Mouse (Mus musculus) liver, adult 2 months (tissue): Measurements from ENCODE around the gene Dtx3l. TPM values are rescaled to one million over a fixed set of nuclear protein-coding genes. Genes with fewer than 3 reads are reported as not detected.

Experiments used
- DNase-seq: peaks from one replicate; pipeline ENCODE4 v3.0.0-alpha.2; 2011; ENCODE audit warnings: low read depth, low spot score; ENCODE audit errors: extremely low read depth
- H3K27ac ChIP-seq: fragments of 200-500 bp; replicated peaks from 2 replicates; pipeline ENCODE4 v1.5.1; 2012; ENCODE audit warnings: low read depth, mild to moderate bottlenecking, control low read depth, inconsistent platforms, low read length; ENCODE audit not compliant: insufficient read depth
- H3K27me3 ChIP-seq: fragments of 200-500 bp; 2 replicates; pipeline ENCODE4 v1.6.1; 2012; ENCODE audit warnings: mild to moderate bottlenecking, moderate library complexity, low read length, inconsistent platforms; ENCODE audit not compliant: control insufficient read depth, insufficient read depth
- H3K36me3 ChIP-seq: fragments of 200-500 bp; 2 replicates; pipeline ENCODE4 v1.6.1; 2012; ENCODE audit warnings: low read length, inconsistent platforms; ENCODE audit not compliant: control insufficient read depth, insufficient read depth
- H3K4me1 ChIP-seq: fragments of 200-500 bp; 2 replicates; pipeline ENCODE4 v1.6.1; 2011; ENCODE audit warnings: low read length; ENCODE audit not compliant: control insufficient read depth, insufficient read depth
- H3K4me3 ChIP-seq: fragments of 200-500 bp; 2 replicates; pipeline ENCODE4 v1.5.1; 2011; ENCODE audit warnings: low read depth, mild to moderate bottlenecking, control low read depth, low read length, moderate library complexity; ENCODE audit not compliant: insufficient read depth
- H3K79me2 ChIP-seq: fragments of 200-500 bp; 2 replicates; pipeline ENCODE4 v1.6.1; 2012; ENCODE audit warnings: inconsistent platforms, mild to moderate bottlenecking, low read length, moderate library complexity; ENCODE audit not compliant: control insufficient read depth, insufficient read depth
- H3K9ac ChIP-seq: fragments of 200-500 bp; 2 replicates; pipeline ENCODE4 v1.6.1; 2012; ENCODE audit warnings: low read depth, mild to moderate bottlenecking, control low read depth, inconsistent platforms, low read length
- CTCF ChIP-seq: fragments of 200-500 bp; IDR thresholded peaks from 2 replicates; pipeline ENCODE4 v1.5.1; 2011; ENCODE audit warnings: low read depth, low read length, control low read depth
- POLR2A ChIP-seq: fragments of 200-500 bp; IDR thresholded peaks from 2 replicates; pipeline ENCODE4 v1.6.1; 2011; ENCODE audit warnings: low read length, control low read depth; ENCODE audit not compliant: insufficient read depth; ENCODE audit errors: extremely low read depth
- WGBS: fragments of 180-500 bp; shearing (Covaris S2); methylation state at CpG from one replicate; pipeline ENCODE4 v1.1.7; 2018; 5-methylcytosine and 5-hydroxymethylcytosine counted together
- polyA plus RNA-seq: library from polyadenylated mRNA; depleted of rRNA; stranded (reverse); fragments of >200 nt; gene quantifications from 2 replicates; pipeline ENCODE4 v1.2.3, GENCODE M21; 2012
- total RNA-seq: library from RNA; depleted of rRNA; stranded (reverse); fragments of >200 nt; gene quantifications from 2 replicates; pipeline ENCODE4 v1.2.3, GENCODE M21; 2014

Gene Dtx3l
- total and polyA plus RNA-seq, 2 experiments = 12.2 to 31.6 TPM

DNA sequence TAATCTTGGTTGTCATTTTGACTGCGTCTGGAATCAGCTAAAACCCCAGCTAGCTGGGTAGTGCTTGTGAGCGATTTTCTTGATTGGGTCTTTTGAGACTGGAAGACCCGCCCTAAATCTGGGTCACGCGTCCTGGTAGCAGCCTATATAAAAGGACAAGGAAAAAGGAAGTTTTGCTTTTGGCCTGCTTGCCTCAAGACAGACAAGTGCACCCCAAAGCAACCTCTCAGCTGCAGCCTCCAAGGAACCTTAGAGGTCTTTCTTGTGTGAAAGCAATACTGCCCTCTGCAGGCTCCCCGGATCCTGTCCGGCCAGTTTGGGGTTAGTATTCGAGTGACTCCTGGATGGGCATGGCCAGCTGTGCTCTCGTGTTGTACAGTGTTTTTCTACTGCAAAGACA is 739 bp upstream of the Dtx3l start:
- peak overlapping the region; percentile 87 for H3K27ac ChIP-seq
- H3K36me3 ChIP-seq = peaks cover 24% of the 10 kb centered on the region; the same call in 1 of the 2 replicates

DNA sequence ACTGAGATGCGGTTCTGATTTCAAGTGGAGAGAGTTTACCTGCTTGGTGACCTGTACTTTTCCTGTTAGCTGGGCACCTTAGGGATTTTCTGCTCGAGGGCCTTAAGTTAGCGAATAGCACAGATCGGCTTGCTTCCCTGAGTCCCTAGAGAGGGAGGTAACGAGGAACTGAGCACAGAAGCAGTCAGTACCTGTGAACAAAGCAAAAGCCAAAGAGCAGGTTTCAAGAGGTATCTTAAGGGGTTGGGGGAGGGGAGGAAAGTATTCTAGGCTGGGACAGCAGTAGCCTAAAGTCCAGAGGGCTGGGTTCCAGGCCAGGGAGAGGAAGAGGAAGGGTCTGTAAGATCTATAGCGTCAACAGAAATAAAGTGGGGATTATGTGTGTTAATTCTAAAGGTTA is 310 bp upstream of the Dtx3l start:
- no peak for TF ChIP-seq POLR2A
- no peak for TF ChIP-seq CTCF
- DNase-seq = peak; percentile 61
- Histone ChIP-seq H3K27ac (peak overlapping the region; percentile 87), H3K36me3 (peaks cover 26% of the 10 kb centered on the region; the same call in 1 of the 2 replicates), H3K27me3 (no peaks in the 10 kb centered on the region), H3K4me3 (peak overlapping the region; percentile 67), H3K79me2 (peaks cover 24% of the 10 kb centered on the region; the same call in 1 of the 2 replicates), H3K9ac (peak overlapping the region; percentile 89), H3K4me1 (peaks cover 10% of the 10 kb centered on the region)
- WGBS = under 1% methylated on average over 6 of the region's 6 CpGs

More for the DNA sequence above, 739 bp upstream of the Dtx3l start:
- peak; percentile 82 for DNase-seq
- peak; percentile 84 for TF ChIP-seq CTCF
- 0 out of 2 replicates have a peak, but pooled peaks have one; percentile 18 for TF ChIP-seq POLR2A
- Histone ChIP-seq H3K4me3 (peak overlapping the region; percentile 67), H3K27me3 (no peaks in the 10 kb centered on the region), H3K4me1 (peaks cover 10% of the 10 kb centered on the region), H3K9ac (peak overlapping the region; percentile 89), H3K79me2 (peaks cover 24% of the 10 kb centered on the region; the same call in 1 of the 2 replicates)
- WGBS = under 1% methylated on average over 9 of the region's 9 CpGs

DNA sequence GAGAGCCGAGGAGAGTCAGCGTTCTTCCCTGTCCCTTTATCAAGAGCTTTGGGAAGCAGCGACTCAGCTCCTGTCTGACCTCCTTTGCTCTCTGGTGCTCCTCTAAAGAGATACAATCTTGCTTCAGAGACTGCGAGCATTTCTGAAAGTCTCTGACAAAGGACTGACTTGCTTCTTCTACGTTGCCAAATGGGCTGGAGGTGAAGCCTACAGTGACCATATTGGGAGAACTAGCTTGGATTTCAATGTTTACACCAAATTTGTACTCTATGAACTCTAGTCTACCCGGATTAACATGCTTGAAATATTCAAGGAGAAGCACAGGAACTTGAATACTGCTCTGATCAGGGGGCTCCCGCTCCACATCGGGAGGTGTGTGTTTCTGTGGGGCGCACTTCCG is 5.8 kb downstream of the Dtx3l start:
- peak; percentile 80 for DNase-seq
- H3K9ac ChIP-seq = peak overlapping the region; percentile 17
- WGBS = 47% methylated on average over 10 of the region's 10 CpGs
- peaks cover 8% of the 10 kb centered on the region; the same call in 1 of the 2 replicates for H3K79me2 ChIP-seq
- H3K4me3 ChIP-seq = no peak overlapping the region
- H3K27ac ChIP-seq = peak overlapping the region; percentile 93
- TF ChIP-seq POLR2A (no peak), CTCF (no peak)
- peaks cover 30% of the 10 kb centered on the region for H3K4me1 ChIP-seq
- peaks cover 46% of the 10 kb centered on the region for H3K36me3 ChIP-seq
- H3K27me3 ChIP-seq = no peaks in the 10 kb centered on the region

DNA sequence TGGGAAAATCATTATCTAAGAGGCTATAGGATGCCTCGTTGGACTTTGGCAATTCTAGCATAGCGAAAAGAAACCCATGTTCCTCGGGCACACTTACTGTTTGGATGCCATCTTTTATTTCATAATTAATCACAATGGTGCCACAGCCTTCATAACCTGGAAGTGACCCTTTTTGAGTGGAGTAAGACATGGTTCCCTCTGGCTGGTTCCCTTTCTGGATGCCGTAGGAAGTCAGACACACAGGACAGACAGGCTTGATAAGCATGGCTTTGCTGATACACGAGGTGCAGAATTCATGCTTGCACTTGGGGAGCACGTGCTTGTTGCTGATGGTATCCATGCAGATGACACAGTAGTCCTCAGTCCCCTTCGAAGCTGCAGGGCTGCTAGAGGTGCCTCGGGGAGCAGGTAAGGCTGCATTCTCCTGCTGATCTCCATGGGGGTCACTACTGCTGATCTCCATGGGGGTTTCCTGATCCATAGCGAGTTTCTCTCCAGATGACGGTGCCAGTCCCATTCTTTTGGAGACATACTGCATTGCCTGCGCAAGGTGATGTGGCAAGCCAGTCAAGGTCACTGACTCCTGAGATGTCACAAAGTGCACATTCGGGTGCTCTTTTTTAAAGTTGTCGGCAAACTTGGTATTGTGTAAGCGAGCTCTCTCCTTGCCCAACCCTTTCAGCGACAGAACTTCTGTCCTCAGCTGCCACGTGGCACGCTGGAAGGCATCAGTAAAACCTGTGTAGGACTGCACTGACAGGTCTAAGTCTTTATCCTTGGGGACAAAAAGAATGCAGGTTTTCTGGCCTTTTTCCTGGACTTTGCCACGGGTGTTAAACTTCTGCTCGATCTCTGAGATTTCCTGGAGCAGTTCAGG is 6.5 kb downstream of the Dtx3l start:
- DNase-seq = peak; percentile 97
- no peaks in the 10 kb centered on the region for H3K27me3 ChIP-seq
- TF ChIP-seq CTCF (no peak), POLR2A (no peak)
- peaks cover 50% of the 10 kb centered on the region for H3K36me3 ChIP-seq
- 27% methylated on average over 19 of the region's 19 CpGs for WGBS
- H3K4me3 ChIP-seq = no peak overlapping the region
- peaks cover 28% of the 10 kb centered on the region for H3K4me1 ChIP-seq
- H3K79me2 ChIP-seq = peaks cover 8% of the 10 kb centered on the region; the same call in 1 of the 2 replicates
- peak overlapping the region; percentile 93 for H3K27ac ChIP-seq
- H3K9ac ChIP-seq = peak overlapping the region; percentile 17

DNA sequence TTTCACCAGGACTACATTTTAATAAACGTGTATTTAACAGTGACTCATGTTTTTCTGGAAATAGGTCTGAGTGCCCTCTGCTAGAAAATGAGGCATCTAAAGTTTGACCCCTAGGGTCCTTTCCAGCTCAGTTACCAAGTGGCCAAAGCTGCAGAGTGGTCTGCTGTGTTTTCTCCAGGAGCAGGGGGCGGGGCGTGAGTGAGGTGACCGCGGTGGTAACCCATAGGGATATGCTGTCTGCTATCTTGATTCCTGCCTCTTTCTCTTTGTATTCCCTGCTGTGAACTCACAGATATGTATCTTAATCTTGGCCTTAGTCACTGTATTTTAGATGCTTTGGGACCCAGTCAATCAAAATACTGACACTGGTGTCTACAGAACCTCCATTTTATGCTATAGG is 14.6 kb downstream of the Dtx3l start:
- H3K27ac ChIP-seq = peak overlapping the region; percentile 84
- no peaks in the 10 kb centered on the region for H3K27me3 ChIP-seq
- H3K4me3 ChIP-seq = peak overlapping the region; percentile 52
- no peak for TF ChIP-seq POLR2A
- no peak for TF ChIP-seq CTCF
- peaks cover 6% of the 10 kb centered on the region; the same call in 1 of the 2 replicates for H3K4me1 ChIP-seq
- peaks cover 24% of the 10 kb centered on the region for H3K36me3 ChIP-seq
- H3K9ac ChIP-seq = peak overlapping the region; percentile 75
- H3K79me2 ChIP-seq = no peaks in the 10 kb centered on the region
- 27% methylated on average over 5 of the region's 5 CpGs for WGBS
- DNase-seq = peak; percentile 65
